Mouse (Mus musculus): ENCODE data around the gene Zfp217. TPM values are rescaled to one million over a fixed set of nuclear protein-coding genes. Genes with fewer than 3 reads are reported as not detected.
"Not testable (repeated sequence)": the region's sequence is repeated elsewhere in the genome, so short reads cannot be mapped to it uniquely, and the experiment has no call there.

Zfp217 gene
- 3.0 TPM in 2 replicates for polyA plus RNA-seq (2016; fragmentation: Nextera tagmentation; extraction: Ambion mirVana)

GRCm38 (mm10) chr2:170147661-170148153, at the start of gene Zfp217:
Gene Zfp217 (minus strand): TSS chr2:170148103.
- H3K4me3 ChIP-seq = no peak within 1 kb of the TSS
- whole genome bisulfite sequencing = 73% methylated on average over 14 of the region's 14 CpGs
- 0 out of 2 replicates have a peak, but pooled peaks cover under 1% of the 10 kb centered on the region for H3K4me1 ChIP-seq (replicated peaks)
- no peak within 1 kb of the TSS for H3K27ac ChIP-seq
- no peaks in the 10 kb centered on the region for H3K9me3 ChIP-seq
- DNase-seq (ENCODE audit: low spot score) = no peak
- no peaks in the 10 kb centered on the region; the same call in 1 of the 2 replicates for H3K27me3 ChIP-seq (ENCODE audit: insufficient read depth, poor library complexity, severe bottlenecking)
- H3K36me3 ChIP-seq = no peaks in the 10 kb centered on the region

GRCm38 (mm10) chr2:170195542-170196089, 47.7 kb upstream of the Zfp217 start:
- 87% methylated on average over 13 of the region's 13 CpGs for WGBS
- H3K27me3 ChIP-seq (ENCODE audit: insufficient read depth, poor library complexity, severe bottlenecking) = no peaks in the 10 kb centered on the region
- peak overlapping the region; percentile 66 for H3K27ac ChIP-seq
- H3K36me3 ChIP-seq = no peaks in the 10 kb centered on the region
- no peak for DNase-seq (ENCODE audit: low spot score)
- no peak overlapping the region for H3K4me3 ChIP-seq
- peaks cover 27% of the 10 kb centered on the region for H3K4me1 ChIP-seq (replicated peaks)
- H3K9me3 ChIP-seq = peaks cover 2% of the 10 kb centered on the region; the same call in 1 of the 2 replicates

- H3K36me3 ChIP-seq = no peaks in the 10 kb centered on the region
- H3K4me3 ChIP-seq = no peak overlapping the region
- no peak overlapping the region for H3K27ac ChIP-seq
- DNase-seq (ENCODE audit: low spot score) = no peak
- 95% methylated on average over 12 of the region's 12 CpGs for WGBS
- no peaks in the 10 kb centered on the region for H3K27me3 ChIP-seq (ENCODE audit: insufficient read depth, poor library complexity, severe bottlenecking)
- H3K4me1 ChIP-seq (replicated peaks) = peaks cover 27% of the 10 kb centered on the region
- H3K9me3 ChIP-seq = peaks cover 2% of the 10 kb centered on the region; the same call in 1 of the 2 replicates
These were observed 46.9 kb upstream of the Zfp217 start for GRCm38 (mm10) chr2:170194845-170195244.

- DNase-seq (ENCODE audit: low spot score) = no peak
- 31% methylated on average over 6 of the region's 6 CpGs for WGBS
- H3K4me3 ChIP-seq = peak overlapping the region; percentile 45
These were observed 45.9 kb upstream of the Zfp217 start for GRCm38 (mm10) chr2:170193850-170194249.

GRCm38 (mm10) chr2:170193211-170193610, 45.3 kb upstream of the Zfp217 start:
- peaks cover 27% of the 10 kb centered on the region for H3K4me1 ChIP-seq (replicated peaks)
- H3K9me3 ChIP-seq = peaks cover 2% of the 10 kb centered on the region; the same call in 1 of the 2 replicates
- WGBS = 3% methylated on average over 10 of the region's 10 CpGs
- no peaks in the 10 kb centered on the region for H3K27me3 ChIP-seq (ENCODE audit: insufficient read depth, poor library complexity, severe bottlenecking)
- peak overlapping the region; percentile 45 for H3K4me3 ChIP-seq
- H3K27ac ChIP-seq = peak overlapping the region; percentile 79
- H3K36me3 ChIP-seq = no peaks in the 10 kb centered on the region
- no peak for DNase-seq (ENCODE audit: low spot score)

More at GRCm38 (mm10) chr2:170193850-170194249, 45.9 kb upstream of the Zfp217 start:
- Histone ChIP-seq H3K27ac (peak overlapping the region; percentile 79), H3K9me3 (peaks cover 2% of the 10 kb centered on the region; the same call in 1 of the 2 replicates), H3K36me3 (no peaks in the 10 kb centered on the region), H3K4me1 (replicated peaks) (peaks cover 27% of the 10 kb centered on the region), H3K27me3 (ENCODE audit: insufficient read depth, poor library complexity, severe bottlenecking) (no peaks in the 10 kb centered on the region)

- DNase-seq (ENCODE audit: low spot score) = peak; percentile 54
- WGBS = 30% methylated on average over 7 of the region's 7 CpGs
- Histone ChIP-seq H3K27me3 (ENCODE audit: insufficient read depth, poor library complexity, severe bottlenecking) (no peaks in the 10 kb centered on the region), H3K9me3 (peaks cover 2% of the 10 kb centered on the region; the same call in 1 of the 2 replicates), H3K4me3 (peak overlapping the region; percentile 45), H3K36me3 (no peaks in the 10 kb centered on the region), H3K27ac (peak overlapping the region; percentile 79), H3K4me1 (replicated peaks) (peaks cover 27% of the 10 kb centered on the region)
These were observed 44.8 kb upstream of the Zfp217 start for GRCm38 (mm10) chr2:170192731-170193149.

GRCm38 (mm10) chr2:170188721-170189120, 40.8 kb upstream of the Zfp217 start:
- H3K4me1 ChIP-seq (replicated peaks) = peaks cover 33% of the 10 kb centered on the region
- WGBS = 88% methylated on average over 7 of the region's 7 CpGs
- H3K4me3 ChIP-seq = no peak overlapping the region
- H3K36me3 ChIP-seq = no peaks in the 10 kb centered on the region
- H3K27ac ChIP-seq = no peak overlapping the region
- no peaks in the 10 kb centered on the region for H3K27me3 ChIP-seq (ENCODE audit: insufficient read depth, poor library complexity, severe bottlenecking)
- DNase-seq (ENCODE audit: low spot score) = no peak
- no peaks in the 10 kb centered on the region for H3K9me3 ChIP-seq

- no peak for DNase-seq (ENCODE audit: low spot score)
- Histone ChIP-seq H3K4me1 (replicated peaks) (peaks cover 18% of the 10 kb centered on the region), H3K4me3 (peak overlapping the region; percentile 65), H3K27ac (peak overlapping the region; percentile 90), H3K9me3 (no peaks in the 10 kb centered on the region), H3K27me3 (ENCODE audit: insufficient read depth, poor library complexity, severe bottlenecking) (no peaks in the 10 kb centered on the region), H3K36me3 (no peaks in the 10 kb centered on the region)
- 79% methylated on average over 4 of the region's 4 CpGs for WGBS
These were observed 37.4 kb upstream of the Zfp217 start for GRCm38 (mm10) chr2:170185137-170185837.

- DNase-seq (ENCODE audit: low spot score) = peak; percentile 79
These were observed 36.5 kb upstream of the Zfp217 start for GRCm38 (mm10) chr2:170184175-170184983.

GRCm38 (mm10) chr2:170183851-170184174, 35.9 kb upstream of the Zfp217 start:
- H3K4me3 ChIP-seq = peak overlapping the region; percentile 65
- 76% methylated on average over 4 of the region's 4 CpGs for WGBS

More at GRCm38 (mm10) chr2:170184175-170184983, 36.5 kb upstream of the Zfp217 start:
- Histone ChIP-seq H3K27me3 (ENCODE audit: insufficient read depth, poor library complexity, severe bottlenecking) (no peaks in the 10 kb centered on the region; the same call in 1 of the 2 replicates), H3K4me1 (replicated peaks) (peaks cover 21% of the 10 kb centered on the region), H3K27ac (peak overlapping the region; percentile 90), H3K36me3 (no peaks in the 10 kb centered on the region), H3K4me3 (peak overlapping the region; percentile 65), H3K9me3 (no peaks in the 10 kb centered on the region)
- 2% methylated on average over 33 of the region's 33 CpGs for WGBS

GRCm38 (mm10) chr2:170181862-170182261, 34.0 kb upstream of the Zfp217 start:
- WGBS = 84% methylated on average over 6 of the region's 6 CpGs
- no peak for DNase-seq (ENCODE audit: low spot score)
- H3K27ac ChIP-seq = no peak overlapping the region
- no peak overlapping the region for H3K4me3 ChIP-seq
- H3K27me3 ChIP-seq (ENCODE audit: insufficient read depth, poor library complexity, severe bottlenecking) = no peaks in the 10 kb centered on the region; the same call in 1 of the 2 replicates
- H3K9me3 ChIP-seq = no peaks in the 10 kb centered on the region
- no peaks in the 10 kb centered on the region for H3K36me3 ChIP-seq
- H3K4me1 ChIP-seq (replicated peaks) = peaks cover 31% of the 10 kb centered on the region

More at GRCm38 (mm10) chr2:170183851-170184174, 35.9 kb upstream of the Zfp217 start:
- H3K36me3 ChIP-seq = no peaks in the 10 kb centered on the region
- DNase-seq (ENCODE audit: low spot score) = no peak
- peaks cover 21% of the 10 kb centered on the region for H3K4me1 ChIP-seq (replicated peaks)
- no peak overlapping the region for H3K27ac ChIP-seq
- no peaks in the 10 kb centered on the region for H3K9me3 ChIP-seq
- no peaks in the 10 kb centered on the region; the same call in 1 of the 2 replicates for H3K27me3 ChIP-seq (ENCODE audit: insufficient read depth, poor library complexity, severe bottlenecking)

GRCm38 (mm10) chr2:170180769-170181168, 32.9 kb upstream of the Zfp217 start:
- 93% methylated on average over 3 of the region's 3 CpGs for WGBS
- peaks cover 42% of the 10 kb centered on the region for H3K4me1 ChIP-seq (replicated peaks)
- H3K27ac ChIP-seq; H3K27me3 ChIP-seq (ENCODE audit: insufficient read depth, poor library complexity, severe bottlenecking); H3K4me3 ChIP-seq; H3K36me3 ChIP-seq; DNase-seq (ENCODE audit: low spot score); H3K9me3 ChIP-seq: not testable (repeated sequence)

All from hindbrain, embryonic 10.5 days (tissue).